Mouse (Mus musculus) limb, embryonic 14.5 days (tissue): ENCODE results near the gene Btg4. TPM values are rescaled to one million over a fixed set of nuclear protein-coding genes. Genes with fewer than 3 reads are reported as not detected.
A peak's percentile ranks its signal among the peaks of the same experiment; 100 is the strongest.

Experiments
- ATAC-seq: fragments of 200-750 bp; cut with Nextera tagmentation; 2 replicates; pipeline ENCODE4 v1.8.0; 2017; ENCODE audit warnings: low read depth, moderate number of reproducible peaks, moderate TSS enrichment; ENCODE audit not compliant: low FRiP score
- DNase-seq: peaks from one replicate; pipeline ENCODE4 v3.0.0-alpha.2; 2015; ENCODE audit warnings: low spot score
- H3K27ac ChIP-seq: fragments of 300-500 bp; sonication (generic); replicated peaks from 2 replicates; pipeline ENCODE4 v1.5.1; 2014; ENCODE audit warnings: low read depth, mild to moderate bottlenecking, low read length, moderate library complexity, mixed read lengths
- H3K27me3 ChIP-seq: fragments of 300-500 bp; sonication (generic); 2 replicates; pipeline ENCODE4 v1.6.1; 2014; ENCODE audit warnings: low read length, mixed read lengths; ENCODE audit not compliant: control insufficient read depth, insufficient read depth
- H3K36me3 ChIP-seq: fragments of 300-500 bp; sonication (generic); 2 replicates; pipeline ENCODE4 v1.6.1; 2014; ENCODE audit warnings: mild to moderate bottlenecking, low read length, moderate library complexity, mixed read lengths; ENCODE audit not compliant: control insufficient read depth, insufficient read depth
- H3K4me1 ChIP-seq: fragments of 300-500 bp; sonication (generic); 2 replicates; pipeline ENCODE4 v1.6.1; 2014; ENCODE audit warnings: antibody characterized with exemption, low read length, mixed read lengths; ENCODE audit not compliant: control insufficient read depth, insufficient read depth
- H3K4me2 ChIP-seq: fragments of 300-500 bp; sonication (generic); replicated peaks from 2 replicates; pipeline ENCODE4 v1.6.1; 2014; ENCODE audit warnings: low read depth, mild to moderate bottlenecking, low read length, moderate library complexity; ENCODE audit not compliant: severe bottlenecking
- H3K4me3 ChIP-seq: fragments of 300-500 bp; sonication (generic); replicated peaks from 2 replicates; pipeline ENCODE4 v1.5.1; 2014; ENCODE audit warnings: low read length
- H3K9ac ChIP-seq: fragments of 300-500 bp; sonication (generic); 2 replicates; pipeline ENCODE4 v1.6.1; 2014; ENCODE audit warnings: mild to moderate bottlenecking, low read depth, low read length, moderate library complexity; ENCODE audit not compliant: severe bottlenecking
- H3K9me3 ChIP-seq: fragments of 300-500 bp; sonication (generic); 2 replicates; pipeline ENCODE4 v1.6.1; 2016; ENCODE audit warnings: low read length; ENCODE audit not compliant: control insufficient read depth
- POLR2A ChIP-seq: fragments of 200-500 bp; IDR thresholded peaks from 2 replicates; pipeline ENCODE4 v1.8.0; 2012; ENCODE audit warnings: inconsistent platforms, mild to moderate bottlenecking, moderate library complexity, borderline replicate concordance; ENCODE audit not compliant: insufficient read depth, insufficient read length; ENCODE audit errors: extremely low read depth
- WGBS: fragments of 180-500 bp; shearing (Covaris S2); extraction: QIAGEN DNeasy Blood & Tissue Kit; methylation state at CpG from one replicate; pipeline ENCODE4 v1.1.7; 2014; 5-methylcytosine and 5-hydroxymethylcytosine counted together
- polyA plus RNA-seq, 2 experiments: library from polyadenylated mRNA; depleted of rRNA in 1 of 2; stranded (reverse) in 1 of 2; unstranded in 1 of 2; fragments of >200 nt; fragmentation: Nextera tagmentation in 1 of 2; extraction: Ambion mirVana in 1 of 2; gene quantifications; 2 replicates each; pipeline versions ENCODE4 v1.2.1 to v1.2.3; 2012 to 2014

Gene Btg4
- polyA plus RNA-seq, 2 experiments: not detected

DNA sequence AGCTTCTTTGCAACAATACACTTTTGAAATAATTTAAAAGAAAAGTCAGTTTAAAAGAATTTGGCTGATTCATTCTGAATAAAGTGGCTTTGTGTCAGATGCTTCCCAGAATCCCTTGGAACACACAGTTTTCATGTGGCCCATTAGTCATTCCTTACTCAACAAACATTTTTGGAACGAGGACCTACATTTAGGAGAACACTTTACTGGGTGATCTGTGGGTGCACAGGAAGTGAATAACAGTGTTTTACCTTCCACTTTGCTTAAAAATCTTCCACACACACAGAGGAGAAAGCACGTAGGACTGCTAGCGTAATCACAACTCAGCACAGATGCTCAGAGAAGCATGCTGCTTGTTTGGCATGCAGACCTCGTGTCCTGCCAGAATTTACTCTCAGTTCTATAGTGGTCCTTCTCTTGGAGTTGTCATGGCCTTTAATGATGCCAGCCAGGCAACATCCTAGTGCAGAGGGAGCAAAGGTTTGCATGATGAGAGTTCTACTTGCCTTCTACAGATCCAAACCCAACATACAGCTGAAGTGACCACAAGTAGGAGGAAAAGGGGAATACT is 1.7 kb upstream of the Btg4 start:
- 0 out of 2 replicates have a peak, but pooled peaks cover 2% of the 10 kb centered on the region for H3K4me1 ChIP-seq
- no peak overlapping the region for H3K4me2 ChIP-seq
- no peaks in the 10 kb centered on the region for H3K9me3 ChIP-seq
- H3K36me3 ChIP-seq: peaks cover 4% of the 10 kb centered on the region; the same call in 1 of the 2 replicates
- no peak overlapping the region for H3K9ac ChIP-seq
- H3K27ac ChIP-seq: no peak overlapping the region
- DNase-seq: no peak
- H3K4me3 ChIP-seq: no peak overlapping the region
- ATAC-seq: no peak
- 68% methylated on average over 4 of the region's 4 CpGs for WGBS
- TF ChIP-seq POLR2A: no peak
- no peaks in the 10 kb centered on the region for H3K27me3 ChIP-seq

DNA sequence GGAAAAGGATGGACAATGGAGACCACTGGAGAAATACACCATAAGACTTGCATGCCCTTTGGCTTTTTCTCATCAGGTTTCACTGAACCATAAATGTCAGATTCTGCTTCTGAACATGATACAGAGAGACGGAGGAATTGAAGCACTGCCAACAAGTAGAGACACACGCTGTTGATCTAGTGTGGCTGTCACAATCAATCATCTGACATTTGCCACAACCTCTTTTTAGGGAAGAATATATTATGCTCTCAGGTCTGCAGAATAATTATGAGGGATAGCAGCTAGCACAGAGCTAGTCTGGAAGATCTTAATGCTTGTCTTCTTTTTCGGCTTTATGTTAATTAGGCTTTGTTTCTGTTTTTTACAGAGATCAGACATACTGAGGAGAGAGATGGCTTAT is 7.5 kb downstream of the Btg4 start:
- ATAC-seq: no peak
- TF ChIP-seq POLR2A: no peak
- DNase-seq: no peak

DNA sequence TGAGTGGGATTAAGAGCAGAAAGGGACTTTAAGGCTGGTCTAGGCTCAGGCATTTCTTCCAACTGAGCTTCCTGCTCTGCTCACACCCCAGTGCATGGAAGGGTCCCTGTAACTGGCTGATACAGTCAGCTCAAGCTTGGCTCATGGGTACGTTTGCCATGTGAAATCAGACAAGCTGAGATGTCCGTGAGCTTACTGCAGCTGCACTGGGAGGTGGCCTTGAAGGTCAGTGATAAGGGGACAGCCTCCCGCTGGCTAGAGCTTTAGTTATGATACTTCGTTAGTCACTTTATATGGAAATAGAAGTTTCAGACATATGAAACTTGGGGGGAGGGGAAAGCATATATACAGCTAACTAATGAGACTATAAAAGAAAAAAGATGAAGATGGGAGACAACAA is 10.1 kb downstream of the Btg4 start:
- Histone ChIP-seq H3K9me3 (no peaks in the 10 kb centered on the region), H3K4me1 (peaks cover 3% of the 10 kb centered on the region; the same call in 1 of the 2 replicates), H3K36me3 (no peaks in the 10 kb centered on the region), H3K27ac (no peak overlapping the region), H3K9ac (no peak overlapping the region), H3K4me2 (no peak overlapping the region), H3K27me3 (no peaks in the 10 kb centered on the region), H3K4me3 (no peak overlapping the region)
- no peak for TF ChIP-seq POLR2A
- 79% methylated on average over 4 of the region's 4 CpGs for WGBS
- no peak for DNase-seq
- ATAC-seq: no peak

More for the DNA sequence above, 7.5 kb downstream of the Btg4 start:
- Histone ChIP-seq H3K27ac (no peak overlapping the region), H3K4me2 (no peak overlapping the region), H3K27me3 (no peaks in the 10 kb centered on the region), H3K36me3 (no peaks in the 10 kb centered on the region), H3K4me1 (no peaks in the 10 kb centered on the region), H3K9me3 (no peaks in the 10 kb centered on the region), H3K4me3 (no peak overlapping the region), H3K9ac (no peak overlapping the region)
- 54% methylated on average over 3 of the region's 3 CpGs for WGBS

DNA sequence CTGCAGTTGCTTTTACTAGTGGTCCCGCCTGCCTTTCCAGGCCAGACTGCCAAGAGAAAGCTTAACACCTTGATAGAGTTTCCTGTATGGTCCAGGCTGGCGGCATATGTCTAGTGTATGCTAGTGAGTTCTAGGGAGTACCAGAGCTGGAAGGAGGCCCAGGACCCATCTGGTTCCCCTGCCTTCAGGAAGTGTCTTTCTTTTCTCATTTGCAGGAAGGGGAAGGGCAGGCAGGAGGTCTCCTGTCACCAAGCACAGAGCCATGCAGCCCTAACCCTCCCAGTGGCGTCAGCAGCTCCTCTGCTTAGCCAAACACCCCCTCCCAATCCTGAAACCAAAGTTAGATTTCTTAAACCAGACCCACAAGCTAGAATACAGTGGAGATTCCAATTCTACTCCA is 15.1 kb downstream of the Btg4 start:
- ATAC-seq (peak; percentile 73), DNase-seq (peak; percentile 83)
- WGBS: 9% methylated on average over 3 of the region's 3 CpGs
- Histone ChIP-seq H3K4me2 (peak overlapping the region; percentile 81), H3K27me3 (no peaks in the 10 kb centered on the region), H3K4me3 (peak overlapping the region; percentile 48), H3K4me1 (peaks cover 13% of the 10 kb centered on the region; the same call in 1 of the 2 replicates), H3K36me3 (no peaks in the 10 kb centered on the region), H3K9me3 (no peaks in the 10 kb centered on the region), H3K9ac (peak overlapping the region; percentile 55; the same call in 1 of the 2 replicates), H3K27ac (0 out of 2 replicates have a peak overlapping the region, but pooled peaks have one; percentile 8)
- no peak for TF ChIP-seq POLR2A

DNA sequence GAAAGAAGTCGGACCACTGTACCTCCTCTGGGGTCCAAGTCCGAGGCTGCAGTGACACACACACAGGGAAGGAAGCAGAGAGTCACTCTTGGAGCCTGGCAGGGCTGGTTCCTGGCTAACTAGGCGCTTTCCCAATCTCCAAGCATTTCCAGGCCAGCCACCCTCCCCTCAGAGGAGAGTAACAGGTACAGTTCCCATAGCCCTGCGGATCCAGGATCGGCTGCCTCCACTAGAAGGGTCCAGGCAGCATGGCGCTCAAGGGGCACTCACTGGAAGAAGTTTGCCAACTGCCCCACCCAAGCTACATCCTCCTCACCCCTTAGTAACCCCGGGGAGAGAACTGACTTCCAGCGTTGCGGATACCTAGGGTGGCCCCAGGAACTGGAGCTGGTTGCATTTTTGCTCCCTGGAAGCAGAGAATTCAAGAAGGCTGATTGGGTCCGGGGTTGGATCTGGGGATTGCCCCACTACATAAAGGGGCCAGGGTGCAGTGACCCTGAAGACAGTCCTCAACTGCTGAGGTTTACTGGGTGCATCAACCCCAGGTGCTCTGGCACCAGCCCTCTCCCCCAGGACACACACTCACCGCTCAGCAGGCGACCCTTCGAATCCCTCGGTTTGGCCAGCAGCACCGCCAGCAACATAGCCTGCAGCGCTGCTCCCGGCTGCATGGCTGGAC is 15.7 kb downstream of the Btg4 start:
- no peaks in the 10 kb centered on the region for H3K36me3 ChIP-seq
- ATAC-seq (peak; percentile 17; the same call in 1 of the 2 replicates), DNase-seq (no peak)
- H3K9ac ChIP-seq: peak overlapping the region; percentile 55
- H3K27me3 ChIP-seq: no peaks in the 10 kb centered on the region
- peak overlapping the region; percentile 76 for H3K27ac ChIP-seq
- H3K4me2 ChIP-seq: peak overlapping the region; percentile 81
- TF ChIP-seq POLR2A: no peak
- H3K9me3 ChIP-seq: no peaks in the 10 kb centered on the region
- WGBS: 0% methylated on average over 17 of the region's 17 CpGs
- H3K4me1 ChIP-seq: peaks cover 13% of the 10 kb centered on the region; the same call in 1 of the 2 replicates
- H3K4me3 ChIP-seq: peak overlapping the region; percentile 48
